Mouse (Mus musculus) megakaryocyte progenitor cell, adult 5-6 weeks (primary cell): Measurements from ENCODE around the gene Dst. TPM values are rescaled to one million over a fixed set of nuclear protein-coding genes. Genes with fewer than 3 reads are reported as not detected.

Experiments
- ATAC-seq: replicated peaks from 2 replicates; pipeline ENCODE4 v1.8.0; 2016; ENCODE audit warnings: mild to moderate bottlenecking, moderate TSS enrichment, inconsistent platforms; ENCODE audit not compliant: poor library complexity
- total RNA-seq, 2 experiments: library from RNA; stranded (forward) in 1 of 2; stranded (reverse) in 1 of 2; fragments of 157-497, 149-512 nt in 1 of 2; fragments of 200-1000 nt in 1 of 2; gene quantifications; 2 replicates each; pipeline versions ENCODE4 v1.2.3 to v1.2.4; 2015 to 2017

Gene Dst
- total RNA-seq, 2 experiments from 2014 or later = 1.3 to 3.2 TPM

DNA sequence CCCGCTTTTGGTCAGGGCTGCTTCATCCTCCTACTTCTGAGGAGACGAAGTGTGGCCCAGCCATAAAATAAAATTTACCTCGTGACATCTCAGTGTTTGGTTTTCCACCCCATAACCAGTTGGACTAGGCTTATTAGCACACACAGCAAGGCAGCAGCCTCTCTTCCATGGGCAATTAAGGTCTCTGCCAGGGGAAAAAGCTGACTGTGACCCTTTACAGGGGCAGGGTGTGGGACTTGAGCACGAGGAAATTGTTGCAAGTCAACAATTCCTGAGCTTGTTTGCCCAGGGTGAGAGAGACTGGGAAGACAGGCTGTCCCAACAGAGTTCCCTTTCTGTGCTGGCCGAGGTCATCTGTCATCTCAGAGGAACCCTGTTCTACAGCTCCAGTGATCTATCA is 407.4 kb downstream of the Dst start:
- ATAC-seq = no peak

DNA sequence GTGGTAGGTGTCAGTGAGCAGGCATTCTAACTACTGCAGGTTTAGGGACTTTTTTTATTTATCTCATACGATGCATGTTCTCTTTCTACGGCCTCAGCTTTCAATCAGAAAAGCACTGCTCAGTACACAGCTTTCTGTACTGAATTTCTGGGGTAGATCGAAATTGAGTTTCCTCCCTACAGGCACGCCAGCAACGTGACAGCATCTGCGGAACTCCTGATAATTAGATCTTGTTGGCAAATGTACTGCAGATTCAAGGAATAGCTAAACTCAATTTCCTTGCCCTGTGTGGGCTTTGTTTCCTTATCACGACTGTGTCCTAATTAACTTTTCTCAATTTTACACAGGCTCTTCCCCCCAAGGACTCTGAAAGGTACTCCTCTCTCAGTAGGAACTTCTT is 416.2 kb downstream of the Dst start:
- no peak for ATAC-seq

DNA sequence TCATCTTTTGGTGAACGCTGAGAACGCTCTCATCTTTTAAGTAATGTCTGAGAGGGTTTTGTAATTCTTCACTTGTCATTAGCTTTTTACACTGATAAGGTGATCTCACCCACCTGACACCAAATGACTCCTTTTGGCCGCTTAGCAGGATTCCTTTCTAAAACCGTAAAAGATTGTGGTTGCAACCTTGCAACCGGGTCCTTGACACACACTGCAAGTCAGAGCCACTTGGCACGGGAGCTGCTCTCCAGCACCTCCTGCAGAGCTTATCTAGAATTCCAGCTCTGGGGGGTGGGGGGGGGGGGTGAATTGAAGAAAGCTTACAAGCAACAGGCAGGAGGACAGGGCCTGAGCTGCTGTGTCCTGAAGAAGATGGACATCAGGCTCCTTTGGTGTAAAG is 420.6 kb downstream of the Dst start:
- ATAC-seq = no peak

DNA sequence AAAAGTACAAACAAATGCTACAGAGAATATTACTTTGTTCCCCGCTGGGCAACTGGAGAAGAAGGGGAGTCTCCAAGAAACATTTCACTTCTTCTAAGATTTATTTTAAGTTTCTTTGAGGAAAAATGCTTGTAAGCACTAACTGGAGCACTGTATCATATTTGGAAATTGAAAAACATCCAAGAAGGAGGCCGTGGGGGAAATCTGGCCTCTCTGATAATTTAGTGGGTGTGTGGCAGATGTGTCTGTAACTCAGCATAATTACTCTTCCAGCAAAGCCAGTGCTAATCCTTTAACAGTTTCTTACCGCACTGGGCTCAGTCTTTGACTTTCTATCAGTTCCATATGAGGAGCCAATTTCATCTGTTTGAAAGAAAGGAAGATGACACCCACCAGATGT is 423.7 kb downstream of the Dst start:
- no peak for ATAC-seq

Other genes starting within 250 kb of the Dst start
- 76.3 and 79.8 TPM in 2 replicates for gene Prim2, start 238.4 kb upstream of the Dst start, total RNA-seq (2015)
- 88.4 and 90.3 TPM in 2 replicates for gene Prim2, start 238.4 kb upstream of the Dst start, total RNA-seq (2017)
- gene Rab23, start 188.3 kb upstream of the Dst start, total RNA-seq (2015) = 3.3 and 7.1 TPM in 2 replicates
- 1.1 and 3.0 TPM in 2 replicates for gene Rab23, start 188.3 kb upstream of the Dst start, total RNA-seq (2017)
- gene Bag2, start 150.4 kb upstream of the Dst start, total RNA-seq (2015) = 26.9 and 37.3 TPM in 2 replicates
- gene Bag2, start 150.4 kb upstream of the Dst start, total RNA-seq (2017) = 26.0 and 26.3 TPM in 2 replicates
- gene Zfp451, start 93.6 kb upstream of the Dst start, total RNA-seq (2015) = 53.9 and 62.0 TPM in 2 replicates
- gene Zfp451, start 93.6 kb upstream of the Dst start, total RNA-seq (2017) = 19.9 and 24.9 TPM in 2 replicates
- gene Bend6, start 409 bp upstream of the Dst start, total RNA-seq (2015) = not detected in 2 replicates
- gene Bend6, start 409 bp upstream of the Dst start, total RNA-seq (2017) = not detected in 2 replicates